Mouse (Mus musculus) limb, embryonic 14.5 days (tissue): ENCODE measurements around the gene Zfp52. TPM values are rescaled to one million over a fixed set of nuclear protein-coding genes. Genes with fewer than 3 reads are reported as not detected.

Experiments
- ATAC-seq: fragments of 200-750 bp; cut with Nextera tagmentation; 2 replicates; pipeline ENCODE4 v1.8.0; 2017; ENCODE audit warnings: low read depth, moderate number of reproducible peaks, moderate TSS enrichment; ENCODE audit not compliant: low FRiP score
- DNase-seq: peaks from one replicate; pipeline ENCODE4 v3.0.0-alpha.2; 2015; ENCODE audit warnings: low spot score
- H3K27ac ChIP-seq: fragments of 300-500 bp; sonication (generic); replicated peaks from 2 replicates; pipeline ENCODE4 v1.5.1; 2014; ENCODE audit warnings: low read depth, mild to moderate bottlenecking, low read length, moderate library complexity, mixed read lengths
- H3K27me3 ChIP-seq: fragments of 300-500 bp; sonication (generic); 2 replicates; pipeline ENCODE4 v1.6.1; 2014; ENCODE audit warnings: low read length, mixed read lengths; ENCODE audit not compliant: control insufficient read depth, insufficient read depth
- H3K36me3 ChIP-seq: fragments of 300-500 bp; sonication (generic); 2 replicates; pipeline ENCODE4 v1.6.1; 2014; ENCODE audit warnings: mild to moderate bottlenecking, low read length, moderate library complexity, mixed read lengths; ENCODE audit not compliant: control insufficient read depth, insufficient read depth
- H3K4me1 ChIP-seq: fragments of 300-500 bp; sonication (generic); 2 replicates; pipeline ENCODE4 v1.6.1; 2014; ENCODE audit warnings: antibody characterized with exemption, low read length, mixed read lengths; ENCODE audit not compliant: control insufficient read depth, insufficient read depth
- H3K4me2 ChIP-seq: fragments of 300-500 bp; sonication (generic); replicated peaks from 2 replicates; pipeline ENCODE4 v1.6.1; 2014; ENCODE audit warnings: low read depth, mild to moderate bottlenecking, low read length, moderate library complexity; ENCODE audit not compliant: severe bottlenecking
- H3K4me3 ChIP-seq: fragments of 300-500 bp; sonication (generic); replicated peaks from 2 replicates; pipeline ENCODE4 v1.5.1; 2014; ENCODE audit warnings: low read length
- H3K9ac ChIP-seq: fragments of 300-500 bp; sonication (generic); 2 replicates; pipeline ENCODE4 v1.6.1; 2014; ENCODE audit warnings: mild to moderate bottlenecking, low read depth, low read length, moderate library complexity; ENCODE audit not compliant: severe bottlenecking
- H3K9me3 ChIP-seq: fragments of 300-500 bp; sonication (generic); 2 replicates; pipeline ENCODE4 v1.6.1; 2016; ENCODE audit warnings: low read length; ENCODE audit not compliant: control insufficient read depth
- POLR2A ChIP-seq: fragments of 200-500 bp; IDR thresholded peaks from 2 replicates; pipeline ENCODE4 v1.8.0; 2012; ENCODE audit warnings: inconsistent platforms, mild to moderate bottlenecking, moderate library complexity, borderline replicate concordance; ENCODE audit not compliant: insufficient read depth, insufficient read length; ENCODE audit errors: extremely low read depth
- WGBS: fragments of 180-500 bp; shearing (Covaris S2); extraction: QIAGEN DNeasy Blood & Tissue Kit; methylation state at CpG from one replicate; pipeline ENCODE4 v1.1.7; 2014; 5-methylcytosine and 5-hydroxymethylcytosine counted together
- polyA plus RNA-seq, 2 experiments: library from polyadenylated mRNA; depleted of rRNA in 1 of 2; stranded (reverse) in 1 of 2; unstranded in 1 of 2; fragments of >200 nt; fragmentation: Nextera tagmentation in 1 of 2; extraction: Ambion mirVana in 1 of 2; gene quantifications; 2 replicates each; pipeline versions ENCODE4 v1.2.1 to v1.2.3; 2012 to 2014

Gene Zfp52
- polyA plus RNA-seq, 2 experiments, result 2.6 to 3.3 TPM

- Histone ChIP-seq H3K36me3 (0 out of 2 replicates have a peak, but pooled peaks cover 3% of the 10 kb centered on the region), H3K9me3 (no peaks in the 10 kb centered on the region), H3K4me3 (peak overlapping the region; percentile 65), H3K27ac (peak overlapping the region; percentile 88), H3K27me3 (no peaks in the 10 kb centered on the region), H3K4me1 (0 out of 2 replicates have a peak, but pooled peaks cover 7% of the 10 kb centered on the region), H3K4me2 (peak overlapping the region; percentile 62), H3K9ac (peak overlapping the region; percentile 72)
- 4% methylated on average over 5 of the region's 5 CpGs for WGBS
- ATAC-seq (peak; percentile 68), DNase-seq (peak; percentile 82)
- no peak for TF ChIP-seq POLR2A
Observed at GRCm38 (mm10) chr17:21566220-21566619, 30.9 kb downstream of the Zfp52 start.

DNA sequence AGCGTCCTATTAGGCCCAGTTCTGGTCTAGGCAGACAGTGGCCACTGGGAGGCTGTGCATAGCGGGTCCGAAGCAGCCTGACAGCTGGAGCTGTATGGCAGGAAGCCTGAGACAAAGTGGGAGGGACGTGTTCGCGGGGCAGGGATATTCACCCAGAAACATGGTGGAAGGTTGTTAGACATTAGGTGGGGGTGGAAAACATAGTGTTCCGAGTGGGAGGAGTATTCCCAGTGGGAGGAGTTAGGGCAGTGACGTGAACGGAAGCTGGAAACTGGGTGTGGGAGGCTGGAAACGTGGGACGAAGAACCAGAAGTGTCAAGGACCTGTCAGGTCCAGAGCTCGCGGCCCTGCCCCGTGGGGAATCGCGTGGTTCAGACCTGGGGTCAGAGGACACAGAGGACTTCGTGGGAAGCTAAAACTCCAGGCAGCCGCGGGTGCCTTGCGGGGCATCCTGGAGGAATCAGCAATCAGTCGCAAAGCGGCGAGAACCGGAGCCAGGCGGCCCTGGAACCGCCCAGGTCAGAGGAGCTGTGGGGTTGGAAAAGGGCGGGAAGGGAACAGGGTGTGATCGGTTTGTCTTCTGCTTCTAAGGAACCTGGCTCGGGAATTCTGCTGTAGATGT is 31.5 kb downstream of the Zfp52 start, which contains the start of gene Zfp948:
Gene Zfp948 (plus strand): TSS at position 281 of the 622 bp plus-strand sequence.
- 0 out of 2 replicates have a peak, but pooled peaks cover 3% of the 10 kb centered on the region for H3K36me3 ChIP-seq
- peak within 1 kb of the TSS; percentile 72 for H3K9ac ChIP-seq
- H3K9me3 ChIP-seq, result no peaks in the 10 kb centered on the region
- H3K27me3 ChIP-seq, result no peaks in the 10 kb centered on the region
- peak within 1 kb of the TSS; percentile 65 for H3K4me3 ChIP-seq
- DNase-seq (peak; percentile 94), ATAC-seq (peak; percentile 95)
- 3% methylated on average over 29 of the region's 29 CpGs for WGBS
- TF ChIP-seq POLR2A, result no peak
- H3K4me2 ChIP-seq, result peak within 1 kb of the TSS; percentile 62
- H3K4me1 ChIP-seq, result 0 out of 2 replicates have a peak, but pooled peaks cover 7% of the 10 kb centered on the region
- H3K27ac ChIP-seq, result peak within 1 kb of the TSS; percentile 88

DNA sequence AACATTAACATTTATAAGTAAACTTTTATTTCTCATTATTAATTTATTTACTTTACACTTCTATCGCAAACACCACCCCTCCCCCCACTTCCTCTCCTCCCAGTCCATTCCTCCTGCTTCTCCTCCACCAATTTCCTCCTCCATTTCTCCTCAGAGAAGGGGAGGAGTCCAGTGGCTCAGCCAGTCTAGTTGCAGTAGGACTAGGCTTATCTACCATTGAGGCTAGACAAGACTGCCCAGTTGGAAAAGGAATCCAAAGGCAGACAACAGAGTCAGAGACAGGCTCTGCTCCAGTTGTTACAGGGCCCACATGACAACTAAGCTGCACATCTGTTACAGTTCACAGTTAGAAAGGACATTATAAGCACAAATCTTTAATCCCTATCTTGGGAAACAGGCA is 32.4 kb downstream of the Zfp52 start:
- no peak for ATAC-seq
- 27% methylated on average over 1 of the region's 1 CpGs for WGBS
- peak; percentile 38 for DNase-seq
- Histone ChIP-seq H3K27ac (no peak overlapping the region), H3K9ac (peak overlapping the region; percentile 45), H3K4me1 (0 out of 2 replicates have a peak, but pooled peaks cover 7% of the 10 kb centered on the region), H3K27me3 (no peaks in the 10 kb centered on the region), H3K9me3 (no peaks in the 10 kb centered on the region), H3K4me2 (peak overlapping the region; percentile 62), H3K4me3 (peak overlapping the region; percentile 65), H3K36me3 (no peaks in the 10 kb centered on the region)
- TF ChIP-seq POLR2A, result no peak

DNA sequence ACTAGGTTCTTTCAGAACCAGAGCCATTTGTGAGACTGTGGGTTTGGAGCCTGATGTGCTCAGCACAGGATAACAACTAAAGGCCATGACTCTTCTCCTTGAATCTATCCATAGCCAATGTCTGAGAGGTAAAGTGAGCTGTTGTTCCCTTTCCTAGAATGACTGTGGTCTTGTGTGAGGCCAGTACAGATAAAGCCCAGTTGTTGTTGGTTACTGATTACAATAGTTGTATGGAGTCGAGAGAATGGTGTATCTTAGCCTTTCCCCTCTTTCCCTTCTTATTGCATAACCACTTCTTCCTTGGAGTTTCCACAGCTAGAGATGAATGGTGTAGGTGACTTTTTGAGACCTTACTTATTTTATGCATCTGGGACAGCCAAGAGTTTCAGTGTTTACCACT is 43.7 kb downstream of the Zfp52 start:
- no peak overlapping the region for H3K9ac ChIP-seq
- WGBS, result 94% methylated on average over 1 of the region's 1 CpGs
- DNase-seq (no peak), ATAC-seq (no peak)
- no peak overlapping the region for H3K4me3 ChIP-seq
- no peak overlapping the region for H3K4me2 ChIP-seq
- H3K4me1 ChIP-seq, result no peaks in the 10 kb centered on the region
- no peak overlapping the region for H3K27ac ChIP-seq
- TF ChIP-seq POLR2A, result no peak
- no peaks in the 10 kb centered on the region for H3K27me3 ChIP-seq
- H3K36me3 ChIP-seq, result peaks cover 36% of the 10 kb centered on the region
- H3K9me3 ChIP-seq, result no peaks in the 10 kb centered on the region

GRCm38 (mm10) chr17:21579493-21580175 is 44.3 kb downstream of the Zfp52 start:
- no peak overlapping the region for H3K4me2 ChIP-seq
- H3K9me3 ChIP-seq, result no peaks in the 10 kb centered on the region
- H3K4me1 ChIP-seq, result no peaks in the 10 kb centered on the region
- no peak overlapping the region for H3K9ac ChIP-seq
- 29% methylated on average over 5 of the region's 5 CpGs for WGBS
- TF ChIP-seq POLR2A, result no peak
- H3K36me3 ChIP-seq, result peaks cover 37% of the 10 kb centered on the region
- ATAC-seq (no peak), DNase-seq (peak; percentile 72)
- H3K27me3 ChIP-seq, result no peaks in the 10 kb centered on the region
- no peak overlapping the region for H3K27ac ChIP-seq
- H3K4me3 ChIP-seq, result no peak overlapping the region
